Mouse (Mus musculus): ENCODE measurements around the gene Ss18l2.

DNA sequence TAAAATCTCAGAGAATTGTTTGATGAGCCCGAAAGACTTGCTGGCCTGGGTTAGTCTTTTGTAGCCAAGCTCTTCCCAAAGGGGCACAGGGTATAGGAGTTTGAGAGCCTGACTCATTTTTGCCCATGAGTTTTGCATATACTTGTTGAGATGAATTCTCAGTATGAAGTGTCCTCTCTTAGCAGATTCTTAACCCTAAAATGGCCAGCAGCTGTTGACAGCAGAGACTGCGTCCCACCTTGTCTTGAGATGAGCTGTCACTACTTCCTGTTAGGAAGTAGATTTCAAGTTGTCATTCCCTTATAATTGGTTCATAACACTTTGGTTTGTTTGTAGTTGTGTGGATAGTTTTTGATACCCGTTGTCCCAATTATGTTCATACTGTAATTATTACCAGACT, 31.0 kb downstream of the Ss18l2 start:
- TF ChIP-seq POLR2A (IDR thresholded peaks at IDR 0.05; ENCODE audit: low read depth, low read length) (no peak), CTCF (IDR thresholded peaks at IDR 0.05; ENCODE audit: extremely low read depth, insufficient read length, insufficient replicate concordance, low read depth, low read length) (no peak)
